Mouse (Mus musculus) heart, embryonic 13.5 days (tissue): ENCODE results near the gene Popdc3. TPM values are rescaled to one million over a fixed set of nuclear protein-coding genes. Genes with fewer than 3 reads are reported as not detected.
A peak's percentile ranks its signal among the peaks of the same experiment; 100 is the strongest.

Source experiments
- ATAC-seq: fragments of 200-750 bp; cut with Nextera tagmentation; 2 replicates; pipeline ENCODE4 v1.8.0; 2017; ENCODE audit warnings: moderate TSS enrichment; ENCODE audit not compliant: insufficient number of reproducible peaks, low FRiP score, low TSS enrichment; ENCODE audit errors: extremely low read depth
- H3K27ac ChIP-seq: fragments of 300-500 bp; sonication (generic); replicated peaks from 2 replicates; pipeline ENCODE4 v1.5.1; 2015; ENCODE audit warnings: moderate library complexity, mild to moderate bottlenecking, inconsistent platforms
- H3K27me3 ChIP-seq: fragments of 300-500 bp; sonication (generic); replicated peaks from 2 replicates; pipeline ENCODE4 v1.6.1; 2015; ENCODE audit warnings: mild to moderate bottlenecking, inconsistent platforms
- H3K36me3 ChIP-seq: fragments of 300-500 bp; sonication (generic); 2 replicates; pipeline ENCODE4 v1.6.1; 2015; ENCODE audit warnings: mild to moderate bottlenecking, inconsistent platforms
- H3K4me1 ChIP-seq: fragments of 300-500 bp; sonication (generic); 2 replicates; pipeline ENCODE4 v1.6.1; 2015; ENCODE audit warnings: inconsistent platforms
- H3K4me2 ChIP-seq: fragments of 300-500 bp; sonication (generic); 2 replicates; pipeline ENCODE4 v1.6.1; 2015; ENCODE audit warnings: inconsistent platforms, mild to moderate bottlenecking, moderate library complexity
- H3K4me3 ChIP-seq: fragments of 300-500 bp; sonication (generic); 2 replicates; pipeline ENCODE4 v1.5.1; 2015; ENCODE audit warnings: moderate library complexity, mild to moderate bottlenecking, inconsistent platforms
- H3K9ac ChIP-seq: fragments of 300-500 bp; sonication (generic); 2 replicates; pipeline ENCODE4 v1.6.1; 2015; ENCODE audit warnings: inconsistent platforms, mild to moderate bottlenecking, moderate library complexity
- H3K9me3 ChIP-seq: fragments of 300-500 bp; sonication (generic); 2 replicates; pipeline ENCODE4 v1.6.1; 2016; ENCODE audit warnings: inconsistent platforms
- WGBS: fragments of 180-500 bp; shearing (Covaris S2); methylation state at CpG from one replicate; pipeline ENCODE4 v1.1.7; 2015; ENCODE audit warnings: mixed read lengths; 5-methylcytosine and 5-hydroxymethylcytosine counted together
- polyA plus RNA-seq: library from polyadenylated mRNA; unstranded; fragments of >200 nt; fragmentation: Nextera tagmentation; extraction: Ambion mirVana; gene quantifications from 2 replicates; pipeline ENCODE4 v1.2.1, GENCODE M21; 2015

Gene Popdc3
- polyA plus RNA-seq, 1 experiment from 2014 or later: 32.2 TPM

DNA sequence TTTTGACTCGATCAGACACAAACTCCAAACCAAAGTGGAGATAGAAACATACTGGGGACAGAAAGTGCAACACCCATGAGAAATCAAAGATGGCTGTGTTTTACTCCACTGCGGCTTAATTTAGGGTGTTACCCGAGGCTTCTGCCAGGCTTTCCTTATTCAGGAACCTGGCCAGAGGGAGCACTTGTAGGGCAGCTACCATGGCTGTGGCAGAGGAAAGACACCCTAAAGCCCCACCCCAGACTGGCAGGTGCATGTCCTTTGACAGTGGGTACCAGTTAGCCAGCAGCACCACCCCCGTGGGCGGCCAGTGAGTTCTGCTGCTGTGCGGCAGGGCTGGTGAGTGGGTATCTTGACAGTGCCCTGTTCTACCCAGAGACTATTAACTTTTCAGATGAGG is 178.2 kb downstream of the Popdc3 start:
- Histone ChIP-seq H3K4me3 (no peak overlapping the region), H3K36me3 (peaks cover 91% of the 10 kb centered on the region), H3K4me2 (no peak overlapping the region), H3K27me3 (no peaks in the 10 kb centered on the region), H3K9me3 (no peaks in the 10 kb centered on the region), H3K4me1 (no peaks in the 10 kb centered on the region), H3K27ac (no peak overlapping the region), H3K9ac (no peak overlapping the region)
- no peak for ATAC-seq
- 81% methylated on average over 6 of the region's 6 CpGs for WGBS

DNA sequence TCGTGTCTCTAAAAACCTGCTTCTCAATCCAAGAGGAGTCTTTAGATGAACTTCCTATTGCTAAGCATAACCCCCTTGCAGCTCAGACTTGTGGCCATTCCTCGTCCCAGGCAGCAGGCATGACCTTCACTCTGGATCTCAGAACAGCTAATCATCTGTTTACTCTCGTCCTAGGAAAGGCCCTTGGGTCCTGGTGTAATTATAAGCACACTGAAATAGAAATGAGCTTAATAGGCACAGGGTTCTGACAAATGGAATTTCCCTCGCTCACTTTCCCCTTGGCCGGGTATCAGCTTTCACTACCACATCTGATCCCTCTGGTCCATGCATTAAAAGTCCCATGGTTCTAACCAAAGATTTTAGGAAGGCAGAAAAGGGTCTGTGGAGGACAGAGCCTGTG is 185.5 kb downstream of the Popdc3 start:
- ATAC-seq: peak; percentile 44; the same call in 1 of the 2 replicates
- 0 out of 2 replicates have a peak overlapping the region, but pooled peaks have one; percentile 2 for H3K9ac ChIP-seq
- H3K9me3 ChIP-seq: no peaks in the 10 kb centered on the region
- WGBS: 31% methylated on average over 5 of the region's 5 CpGs
- H3K27ac ChIP-seq: peak overlapping the region; percentile 80
- H3K36me3 ChIP-seq: peaks cover 85% of the 10 kb centered on the region
- H3K4me3 ChIP-seq: no peak overlapping the region
- H3K4me2 ChIP-seq: no peak overlapping the region
- no peaks in the 10 kb centered on the region for H3K27me3 ChIP-seq
- peaks cover 29% of the 10 kb centered on the region for H3K4me1 ChIP-seq

- no peak overlapping the region for H3K27ac ChIP-seq
- 85% methylated on average over 17 of the region's 17 CpGs for WGBS
- H3K4me2 ChIP-seq: no peak overlapping the region
- H3K36me3 ChIP-seq: peaks cover 83% of the 10 kb centered on the region
- H3K9ac ChIP-seq: no peak overlapping the region
- no peak overlapping the region for H3K4me3 ChIP-seq
- H3K4me1 ChIP-seq: peaks cover 36% of the 10 kb centered on the region
- ATAC-seq: no peak
- no peaks in the 10 kb centered on the region for H3K9me3 ChIP-seq
- no peaks in the 10 kb centered on the region for H3K27me3 ChIP-seq
Measured at GRCm38 (mm10) chr10:45366987-45367705, 189.2 kb downstream of the Popdc3 start.

Other genes starting within 250 kb of the Popdc3 start
- 27.8 and 29.6 TPM in 2 replicates for gene Prep, start 110.9 kb upstream of the Popdc3 start, polyA plus RNA-seq
- 71.7 and 84.7 TPM in 2 replicates for gene Bves, start 157.7 kb downstream of the Popdc3 start, polyA plus RNA-seq